Mouse (Mus musculus): Measurements from ENCODE around the gene Tcf7l1. TPM values are rescaled to one million over a fixed set of nuclear protein-coding genes. Genes with fewer than 3 reads are reported as not detected.

Gene Tcf7l1
- polyA plus RNA-seq, 1 experiment from 2014 or later: 7.0 TPM

DNA sequence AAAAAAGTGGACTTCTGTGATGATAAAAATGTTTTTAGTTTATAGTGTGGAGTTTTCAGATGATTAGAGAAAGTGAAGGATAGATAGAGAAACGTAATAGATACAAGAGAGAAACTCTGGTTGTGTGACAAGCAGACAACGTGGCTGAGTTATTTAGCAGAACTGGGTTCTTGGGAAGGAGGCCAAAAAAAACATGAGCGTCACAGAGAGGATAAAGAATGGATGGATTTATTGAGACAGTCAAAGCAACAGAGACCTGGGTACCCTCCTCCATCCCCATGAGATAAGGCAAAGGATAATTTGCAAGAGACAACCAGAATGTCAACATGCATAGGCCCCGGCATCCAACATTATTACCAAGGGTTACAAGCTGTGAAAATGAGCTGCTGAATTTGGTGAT lies 178.8 kb downstream of the Tcf7l1 start:
- Histone ChIP-seq H3K27ac (replicated peaks) (no peak overlapping the region), H3K27me3 (replicated peaks) (no peaks in the 10 kb centered on the region), H3K36me3 (peaks cover 68% of the 10 kb centered on the region), H3K4me2 (no peak overlapping the region), H3K9me3 (replicated peaks) (no peaks in the 10 kb centered on the region), H3K4me1 (peaks cover 20% of the 10 kb centered on the region), H3K9ac (replicated peaks) (no peak overlapping the region; the same call in 1 of the 2 replicates), H3K4me3 (replicated peaks) (no peak overlapping the region)
- ATAC-seq (ENCODE audit: low FRiP score): no peak
- 89% methylated on average over 4 of the region's 4 CpGs for WGBS

DNA sequence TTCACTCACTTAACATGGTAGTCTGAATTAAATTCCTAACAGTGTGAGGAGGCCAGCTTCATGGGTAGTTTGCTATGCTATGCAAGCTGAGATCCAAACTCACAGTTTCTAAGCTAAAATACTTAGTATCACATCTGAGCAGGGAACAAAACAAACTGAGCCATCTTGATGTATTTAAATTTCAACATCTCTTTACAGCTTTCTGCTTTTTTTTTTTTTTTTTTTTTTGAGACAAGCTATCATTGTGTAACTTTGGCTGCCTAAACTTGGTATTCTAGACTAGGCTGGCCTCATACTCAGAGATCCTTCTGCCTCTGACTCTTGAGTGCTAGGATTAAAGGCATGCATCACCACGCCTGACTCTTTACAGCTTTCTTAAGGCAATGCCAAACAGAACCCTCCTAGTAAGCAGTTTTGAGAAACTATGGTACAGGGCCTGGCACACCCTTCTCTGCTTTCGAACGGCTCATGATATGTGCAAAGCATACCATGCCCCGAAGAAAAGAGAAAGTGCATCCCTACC lies 180.3 kb downstream of the Tcf7l1 start:
- 92% methylated on average over 4 of the region's 4 CpGs for WGBS
- Histone ChIP-seq H3K9me3 (replicated peaks) (no peaks in the 10 kb centered on the region), H3K36me3 (peaks cover 67% of the 10 kb centered on the region), H3K27ac (replicated peaks) (no peak overlapping the region), H3K4me3 (replicated peaks) (no peak overlapping the region), H3K27me3 (replicated peaks) (no peaks in the 10 kb centered on the region), H3K9ac (replicated peaks) (no peak overlapping the region), H3K4me2 (no peak overlapping the region), H3K4me1 (peaks cover 5% of the 10 kb centered on the region)
- ATAC-seq (ENCODE audit: low FRiP score): no peak

DNA sequence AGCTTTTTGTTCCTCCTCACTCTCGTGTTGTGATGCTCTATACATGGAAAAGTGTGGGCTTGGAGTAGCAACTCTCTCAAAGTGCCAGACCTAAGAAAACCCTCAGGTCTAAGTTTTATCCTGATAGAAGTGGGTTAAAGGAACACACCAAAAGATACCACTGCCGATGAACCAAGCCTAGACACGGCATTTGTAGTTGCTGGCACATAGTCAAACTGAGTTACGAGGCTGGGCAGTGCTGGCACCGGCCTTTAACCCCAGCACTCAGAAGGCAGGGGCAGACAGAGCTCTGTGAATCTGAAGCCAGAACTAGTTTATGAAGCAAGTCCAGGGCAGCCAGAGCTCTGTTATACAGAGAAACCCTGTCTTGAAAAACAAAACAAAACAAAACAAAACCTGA lies 181.4 kb downstream of the Tcf7l1 start:
- 87% methylated on average over 5 of the region's 5 CpGs for WGBS
- no peak for ATAC-seq (ENCODE audit: low FRiP score)
- H3K4me2 ChIP-seq: no peak overlapping the region
- no peaks in the 10 kb centered on the region for H3K9me3 ChIP-seq (replicated peaks)
- H3K4me3 ChIP-seq (replicated peaks): no peak overlapping the region
- no peaks in the 10 kb centered on the region for H3K27me3 ChIP-seq (replicated peaks)
- no peaks in the 10 kb centered on the region for H3K4me1 ChIP-seq
- H3K9ac ChIP-seq (replicated peaks): no peak overlapping the region
- H3K36me3 ChIP-seq: peaks cover 59% of the 10 kb centered on the region
- no peak overlapping the region for H3K27ac ChIP-seq (replicated peaks)

DNA sequence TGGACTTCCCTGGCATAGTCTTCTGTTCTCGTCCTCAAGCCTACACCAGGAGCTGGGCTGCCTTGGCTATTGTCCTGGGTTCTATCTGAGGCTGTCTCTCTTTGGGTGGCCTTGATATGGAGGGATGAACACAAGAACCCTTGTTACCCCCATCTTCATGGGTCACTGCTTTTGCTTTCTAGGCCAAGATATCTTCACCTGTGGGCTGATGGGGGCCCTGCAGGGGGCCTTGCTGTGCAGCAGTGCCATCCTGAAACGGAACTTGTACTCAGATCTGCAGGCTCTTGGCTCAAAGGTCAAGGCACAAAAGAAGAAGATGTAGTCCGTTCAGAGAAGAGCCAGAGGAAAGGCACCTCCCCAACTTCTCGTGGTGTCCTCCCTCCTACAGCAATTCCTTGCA lies 182.0 kb downstream of the Tcf7l1 start:
- peaks cover 56% of the 10 kb centered on the region for H3K36me3 ChIP-seq
- H3K9me3 ChIP-seq (replicated peaks): no peaks in the 10 kb centered on the region
- no peak overlapping the region for H3K27ac ChIP-seq (replicated peaks)

DNA sequence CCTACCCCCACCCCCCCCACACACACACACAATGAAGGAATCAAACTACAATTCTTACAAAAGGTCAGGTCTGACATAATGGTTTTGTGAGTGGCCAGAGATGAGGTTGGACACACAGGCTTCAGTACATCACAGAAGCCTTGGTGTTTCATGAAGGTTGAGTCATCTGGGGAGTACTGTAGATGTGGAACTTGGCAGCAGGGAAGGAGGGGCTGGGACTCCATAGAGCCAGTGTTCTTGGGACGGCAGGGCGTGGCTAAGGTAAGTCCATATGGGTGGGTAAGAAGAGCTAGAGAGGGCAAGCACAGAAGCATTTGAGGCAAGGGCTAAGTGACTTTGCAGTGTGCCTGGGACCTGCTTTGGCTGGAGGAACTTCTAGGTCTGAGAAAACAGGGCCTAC lies 185.0 kb downstream of the Tcf7l1 start:
- Histone ChIP-seq H3K27ac (replicated peaks) (no peak overlapping the region), H3K4me3 (replicated peaks) (no peak overlapping the region), H3K27me3 (replicated peaks) (no peaks in the 10 kb centered on the region), H3K36me3 (peaks cover 28% of the 10 kb centered on the region), H3K4me2 (no peak overlapping the region), H3K9me3 (replicated peaks) (no peaks in the 10 kb centered on the region), H3K9ac (replicated peaks) (no peak overlapping the region), H3K4me1 (peaks cover 4% of the 10 kb centered on the region)
- 94% methylated on average over 2 of the region's 2 CpGs for WGBS
- no peak for ATAC-seq (ENCODE audit: low FRiP score)

More for the DNA sequence above, 182.0 kb downstream of the Tcf7l1 start:
- Histone ChIP-seq H3K4me2 (no peak overlapping the region), H3K9ac (replicated peaks) (no peak overlapping the region), H3K27me3 (replicated peaks) (no peaks in the 10 kb centered on the region), H3K4me1 (no peaks in the 10 kb centered on the region), H3K4me3 (replicated peaks) (no peak overlapping the region)
- WGBS: 82% methylated on average over 4 of the region's 4 CpGs
- ATAC-seq (ENCODE audit: low FRiP score): no peak

DNA sequence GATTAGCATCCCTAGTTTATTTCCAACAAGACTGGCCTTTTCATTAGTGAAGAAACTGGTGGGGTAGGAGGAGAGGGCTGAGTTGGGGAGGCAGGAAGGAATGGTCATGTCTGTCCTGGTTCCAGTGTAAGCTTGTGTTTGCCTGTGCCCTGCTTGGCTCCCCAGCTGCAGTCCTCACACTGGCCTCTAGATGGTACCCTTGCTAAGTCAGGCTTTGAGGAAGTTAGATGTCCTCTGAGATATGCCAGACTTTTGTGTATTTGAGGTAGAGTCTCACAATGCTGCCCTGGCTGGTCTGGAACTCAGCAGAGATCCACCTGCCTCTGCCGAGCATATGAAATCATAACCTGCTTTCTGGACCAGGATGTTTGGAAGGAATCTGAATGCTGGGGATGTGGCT lies 187.3 kb downstream of the Tcf7l1 start:
- Histone ChIP-seq H3K4me2 (no peak overlapping the region), H3K9ac (replicated peaks) (no peak overlapping the region), H3K27ac (replicated peaks) (no peak overlapping the region), H3K27me3 (replicated peaks) (no peaks in the 10 kb centered on the region), H3K4me3 (replicated peaks) (no peak overlapping the region), H3K36me3 (peaks cover 13% of the 10 kb centered on the region), H3K9me3 (replicated peaks) (no peaks in the 10 kb centered on the region), H3K4me1 (peaks cover 23% of the 10 kb centered on the region)
- no peak for ATAC-seq (ENCODE audit: low FRiP score)
- WGBS: 64% methylated on average over 1 of the region's 1 CpGs

DNA sequence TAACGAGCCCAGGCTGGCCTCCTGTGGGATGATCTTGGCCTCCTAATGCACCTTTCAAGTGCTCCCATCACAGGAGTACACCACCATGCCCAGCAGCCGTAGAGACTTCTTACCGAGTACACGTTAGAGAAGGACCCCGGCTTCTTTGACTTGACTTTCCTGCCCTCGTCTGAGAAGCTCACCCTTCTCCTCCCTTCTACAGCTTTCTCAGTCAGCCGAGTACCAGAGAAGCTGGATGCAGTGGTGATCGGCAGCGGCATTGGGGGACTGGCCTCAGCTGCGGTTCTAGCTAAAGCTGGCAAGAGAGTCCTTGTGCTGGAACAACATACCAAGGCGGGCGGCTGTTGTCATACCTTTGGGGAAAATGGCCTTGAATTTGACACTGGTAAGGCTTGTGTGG lies 188.3 kb downstream of the Tcf7l1 start:
- Histone ChIP-seq H3K4me1 (peaks cover 24% of the 10 kb centered on the region), H3K36me3 (peaks cover 3% of the 10 kb centered on the region), H3K4me3 (replicated peaks) (no peak overlapping the region), H3K9me3 (replicated peaks) (no peaks in the 10 kb centered on the region), H3K4me2 (no peak overlapping the region), H3K27ac (replicated peaks) (no peak overlapping the region), H3K9ac (replicated peaks) (no peak overlapping the region), H3K27me3 (replicated peaks) (no peaks in the 10 kb centered on the region)
- ATAC-seq (ENCODE audit: low FRiP score): no peak
- 90% methylated on average over 12 of the region's 12 CpGs for WGBS

DNA sequence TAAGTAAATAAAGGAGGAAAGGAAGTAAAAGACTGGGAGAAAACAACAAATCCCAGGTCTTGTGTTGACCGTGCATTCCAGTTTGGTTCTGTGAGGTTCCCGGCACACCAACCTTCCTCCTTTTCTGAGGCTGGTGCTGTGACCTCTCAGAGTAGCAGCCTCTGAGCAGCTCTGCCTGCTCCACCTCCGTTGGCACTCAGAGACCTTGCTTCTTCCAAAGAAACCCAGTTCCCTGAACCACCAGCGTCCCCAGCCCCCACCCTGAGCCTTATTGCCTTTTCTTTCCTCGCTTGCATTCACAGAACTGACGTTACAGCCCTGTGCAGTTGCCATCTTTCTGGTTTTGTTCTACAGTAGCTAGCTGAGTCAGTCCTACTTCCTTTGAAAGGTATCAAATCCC lies 188.8 kb downstream of the Tcf7l1 start:
- Histone ChIP-seq H3K4me2 (no peak overlapping the region), H3K27me3 (replicated peaks) (no peaks in the 10 kb centered on the region), H3K4me1 (peaks cover 24% of the 10 kb centered on the region), H3K27ac (replicated peaks) (no peak overlapping the region), H3K4me3 (replicated peaks) (no peak overlapping the region), H3K36me3 (no peaks in the 10 kb centered on the region), H3K9me3 (replicated peaks) (no peaks in the 10 kb centered on the region), H3K9ac (replicated peaks) (no peak overlapping the region)
- 81% methylated on average over 6 of the region's 6 CpGs for WGBS
- no peak for ATAC-seq (ENCODE audit: low FRiP score)

DNA sequence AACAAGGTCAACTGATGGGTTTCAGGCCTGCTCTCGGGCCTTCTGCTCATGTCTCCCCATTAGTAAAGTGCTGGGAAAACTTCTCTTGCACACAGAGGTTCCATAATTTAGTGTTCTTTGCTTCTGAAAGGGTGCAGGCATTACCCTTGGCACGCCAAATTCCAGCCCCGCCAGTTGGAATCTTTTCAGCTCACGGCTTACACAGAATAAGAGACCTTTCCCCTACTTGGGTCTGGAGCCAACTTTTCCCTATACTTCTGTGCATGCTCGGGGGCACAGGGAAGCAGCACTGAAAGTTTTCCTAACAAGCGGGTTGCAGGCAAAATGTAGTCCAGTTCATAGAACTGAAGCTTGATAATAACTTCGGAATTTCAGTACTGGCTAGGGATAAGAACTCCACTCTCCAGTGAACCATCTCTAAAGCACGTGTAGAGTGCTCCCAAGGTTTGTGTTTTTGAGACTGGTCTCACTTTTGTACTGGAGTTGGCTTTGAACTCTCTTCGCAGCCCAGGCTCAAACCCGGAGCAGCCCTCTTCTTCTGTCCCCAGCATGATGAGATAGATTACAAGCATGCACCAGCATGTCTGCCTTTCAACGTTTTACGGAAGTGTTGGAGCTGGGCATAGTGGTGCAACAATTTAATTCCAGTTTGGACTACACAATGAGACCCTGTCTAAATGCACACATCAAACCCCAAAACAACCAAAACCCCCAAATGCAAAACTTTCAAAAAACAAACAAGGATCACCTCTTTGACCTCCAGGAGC lies 190.1 kb downstream of the Tcf7l1 start:
- Histone ChIP-seq H3K27me3 (replicated peaks) (no peaks in the 10 kb centered on the region), H3K9me3 (replicated peaks) (no peaks in the 10 kb centered on the region), H3K4me2 (peak overlapping the region; percentile 85), H3K36me3 (no peaks in the 10 kb centered on the region), H3K4me3 (replicated peaks) (peak overlapping the region; percentile 73), H3K27ac (replicated peaks) (peak overlapping the region; percentile 79), H3K4me1 (peaks cover 24% of the 10 kb centered on the region), H3K9ac (replicated peaks) (peak overlapping the region; percentile 74)
- WGBS: 48% methylated on average over 12 of the region's 12 CpGs
- peak; percentile 28 for ATAC-seq (ENCODE audit: low FRiP score)

DNA sequence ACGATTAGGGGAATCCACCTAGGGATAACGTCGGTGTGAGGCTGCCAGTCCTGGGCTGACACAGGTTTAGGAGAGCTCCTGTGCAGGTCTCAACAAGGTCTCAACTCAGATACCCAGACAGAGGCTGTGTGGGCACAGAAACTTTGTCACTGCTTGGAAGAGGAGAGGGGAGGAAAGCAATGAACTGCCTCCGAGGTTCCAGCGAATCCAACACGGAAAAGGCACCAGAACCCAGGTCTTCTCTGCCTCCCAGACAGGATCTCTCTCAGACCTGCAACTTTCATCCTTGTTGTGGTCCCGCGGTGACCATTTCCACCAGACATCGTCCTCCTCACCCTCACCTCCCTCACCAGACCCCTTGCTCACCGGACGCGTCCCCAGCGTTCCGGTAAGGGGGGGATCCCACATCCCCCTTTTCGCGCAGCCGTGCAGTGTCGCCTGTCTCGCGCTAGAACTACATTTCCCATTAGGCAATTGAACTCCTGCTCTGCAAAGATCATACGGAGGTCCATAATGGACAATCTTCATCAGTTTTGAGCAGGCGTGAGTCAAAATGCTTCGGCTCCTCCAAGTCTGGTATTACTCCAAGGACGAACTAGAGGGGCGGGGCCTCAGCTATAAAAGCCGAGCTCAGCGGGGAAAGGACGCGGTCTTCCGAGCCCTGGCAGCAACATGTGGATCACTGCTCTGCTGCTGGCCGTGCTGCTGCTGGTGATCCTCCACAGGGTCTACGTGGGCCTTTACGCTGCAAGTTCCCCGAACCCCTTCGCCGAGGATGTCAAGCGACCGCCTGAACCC lies 190.9 kb downstream of the Tcf7l1 start, which contains the start of the genes Elmod3 and Retsat:
TSS of gene Elmod3 (minus strand) at position 458 of the 798 bp plus-strand sequence.
TSS of gene Retsat (plus strand) at position 520 of the 798 bp plus-strand sequence.
- no peaks in the 10 kb centered on the region for H3K36me3 ChIP-seq
- ATAC-seq (ENCODE audit: low FRiP score): peak; percentile 93
- H3K4me2 ChIP-seq: peak within 1 kb of the TSS; percentile 85
- H3K4me1 ChIP-seq: peaks cover 24% of the 10 kb centered on the region
- H3K9ac ChIP-seq (replicated peaks): peak within 1 kb of the TSS; percentile 74
- H3K4me3 ChIP-seq (replicated peaks): peak within 1 kb of the TSS; percentile 73
- WGBS: under 1% methylated on average over 38 of the region's 38 CpGs
- H3K27ac ChIP-seq (replicated peaks): peak within 1 kb of the TSS; percentile 79
- no peaks in the 10 kb centered on the region for H3K9me3 ChIP-seq (replicated peaks)
- no peaks in the 10 kb centered on the region for H3K27me3 ChIP-seq (replicated peaks)

DNA sequence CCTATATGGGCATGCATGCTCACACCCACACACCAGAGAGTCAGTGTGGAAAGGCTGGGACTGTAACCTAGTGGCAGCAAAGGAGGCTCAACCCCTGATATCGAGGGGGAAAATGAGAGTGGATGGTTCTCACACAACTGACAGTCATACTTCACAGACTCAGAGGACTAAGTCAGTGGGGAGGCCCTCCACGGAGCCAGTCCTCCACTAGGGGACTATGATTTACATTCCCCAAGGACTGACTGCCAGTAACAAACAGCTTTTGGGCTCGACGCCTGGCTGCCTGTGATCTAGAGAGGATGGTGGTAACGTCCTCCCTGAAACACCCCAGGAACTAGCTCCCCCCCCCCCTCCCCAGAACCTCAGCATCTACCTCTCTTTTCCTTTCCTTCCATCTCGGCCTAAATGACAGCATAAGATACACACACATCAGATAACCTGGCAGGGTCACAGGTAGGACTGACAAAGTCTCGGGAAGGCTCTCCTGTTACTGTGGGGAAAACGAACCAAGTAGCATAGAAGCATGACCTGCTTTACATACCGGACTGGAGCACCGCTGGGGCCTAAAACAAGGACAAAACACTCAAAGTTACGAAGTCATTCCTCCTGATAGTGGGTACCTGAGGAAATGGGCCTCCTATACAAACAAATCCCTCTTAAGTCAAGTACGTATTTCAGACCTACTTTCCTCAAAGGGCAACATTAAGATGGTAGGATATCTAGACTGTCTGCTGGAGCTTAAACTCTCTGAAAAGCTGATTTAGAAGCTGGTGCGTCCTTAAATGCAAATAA lies 191.8 kb downstream of the Tcf7l1 start:
- peak overlapping the region; percentile 74 for H3K9ac ChIP-seq (replicated peaks)
- no peaks in the 10 kb centered on the region for H3K9me3 ChIP-seq (replicated peaks)
- no peaks in the 10 kb centered on the region for H3K36me3 ChIP-seq
- H3K4me1 ChIP-seq: peaks cover 24% of the 10 kb centered on the region
- no peaks in the 10 kb centered on the region for H3K27me3 ChIP-seq (replicated peaks)
- peak overlapping the region; percentile 85 for H3K4me2 ChIP-seq
- peak overlapping the region; percentile 78 for H3K27ac ChIP-seq (replicated peaks)
- WGBS: 44% methylated on average over 13 of the region's 13 CpGs
- no peak for ATAC-seq (ENCODE audit: low FRiP score)
- H3K4me3 ChIP-seq (replicated peaks): peak overlapping the region; percentile 73
